Mouse (Mus musculus): ENCODE data around the gene Ntn1.

Ntn1 gene

DNA sequence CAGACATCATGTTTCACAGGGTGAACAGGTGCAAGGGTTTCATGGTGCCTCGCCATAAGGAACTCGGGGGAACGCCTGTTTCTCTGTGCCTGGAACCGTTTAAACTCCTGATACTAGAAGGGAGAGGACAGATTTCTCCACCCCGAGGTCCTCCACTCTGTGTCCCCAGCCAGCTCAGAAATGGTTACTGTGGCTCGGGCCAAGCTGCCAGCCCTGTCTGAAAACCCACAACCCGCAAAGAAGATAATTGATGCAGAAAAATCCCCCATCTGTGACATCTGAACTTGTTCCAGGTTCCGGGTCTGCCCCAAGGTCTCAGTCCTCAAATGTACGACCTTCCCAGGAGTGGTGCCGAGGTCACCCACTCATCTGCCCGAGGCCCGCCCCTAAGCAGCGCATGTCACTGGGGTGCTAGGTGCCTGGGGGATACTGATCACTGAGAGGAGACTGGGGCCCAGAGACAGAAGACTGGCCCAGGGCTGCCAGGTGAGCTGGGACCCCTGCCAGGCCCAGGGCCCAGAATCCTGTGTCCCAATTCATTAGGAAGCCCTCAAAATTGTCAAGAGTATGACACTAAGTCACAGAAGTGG is 68.9 kb downstream of the Ntn1 start:
- no peak for DNase-seq (ENCODE audit: low spot score in 2 of 2)

DNA sequence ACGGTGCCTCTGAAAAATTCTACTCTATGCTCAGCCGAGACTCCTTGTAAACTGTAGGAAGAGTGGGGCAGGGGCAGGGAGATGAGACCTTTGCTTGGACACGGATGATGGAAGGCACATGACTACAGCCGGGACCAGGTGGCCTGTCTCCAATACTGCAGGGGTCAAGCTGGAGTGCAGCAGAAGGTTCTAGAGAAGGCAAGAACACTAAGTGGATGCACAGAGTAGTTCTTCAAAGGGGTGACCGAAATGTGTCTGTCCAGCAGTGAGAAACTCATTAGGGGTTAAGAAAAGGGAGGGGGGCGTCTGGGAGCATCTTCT is 69.5 kb downstream of the Ntn1 start:
- DNase-seq (ENCODE audit: low spot score in 2 of 2), result no peak

DNA sequence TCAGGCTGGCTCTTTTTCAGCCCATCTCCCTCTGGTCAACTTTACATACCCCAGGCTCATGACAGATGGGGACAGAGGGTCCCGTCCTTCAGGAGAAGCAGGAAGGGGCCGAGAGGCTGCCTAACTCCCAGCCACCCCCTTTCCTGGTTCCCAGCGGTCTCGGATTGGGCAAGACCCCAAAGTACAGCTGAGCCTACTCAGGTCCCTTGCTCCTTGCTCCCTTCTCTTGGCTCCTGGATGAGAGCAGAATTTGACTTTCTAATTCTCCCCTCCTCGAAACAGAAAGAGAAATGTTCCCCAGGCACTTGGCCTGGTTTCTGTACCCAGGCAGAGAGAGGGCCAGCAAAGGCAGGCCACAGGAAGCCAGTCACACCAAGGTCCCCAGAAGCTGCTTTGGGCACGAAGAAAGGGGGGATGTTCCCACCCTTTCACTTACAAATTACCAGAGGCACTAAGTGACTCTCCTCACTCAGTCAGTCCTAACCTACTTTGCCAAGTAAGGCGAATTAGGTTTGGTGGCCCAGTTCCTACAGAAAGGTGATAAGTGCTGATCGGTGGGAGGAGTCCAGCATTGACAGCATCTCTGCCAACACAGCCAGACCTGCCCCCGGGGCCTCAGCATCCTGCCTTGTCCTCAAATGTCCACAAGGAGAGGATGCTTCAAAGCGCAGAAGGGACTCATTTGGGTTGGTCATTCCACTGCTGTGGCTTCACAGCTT is 70.1 kb downstream of the Ntn1 start:
- DNase-seq (ENCODE audit: low spot score in 2 of 2), result no peak

DNA sequence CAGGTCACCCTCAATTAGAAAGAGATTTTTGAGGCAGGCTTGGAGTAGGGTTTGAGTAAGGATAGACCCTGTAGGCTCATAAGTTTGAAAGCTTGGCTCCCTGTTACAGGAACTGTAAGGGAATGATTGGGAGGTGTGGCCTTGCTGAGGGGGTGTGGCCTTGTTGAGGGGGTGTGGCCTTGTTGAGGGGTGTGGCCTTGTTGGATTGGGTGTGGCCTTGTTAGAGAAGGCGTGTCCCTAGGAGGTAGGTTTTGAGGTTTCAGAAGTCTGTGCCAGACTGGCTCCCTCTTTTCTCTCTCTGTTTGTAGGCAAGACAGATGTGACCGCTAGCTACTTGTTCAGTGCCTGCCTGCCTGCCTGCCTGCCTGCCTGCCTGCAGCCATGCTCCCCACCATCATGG is 75.8 kb downstream of the Ntn1 start:
- DNase-seq (ENCODE audit: low spot score in 2 of 2), result no peak

DNA sequence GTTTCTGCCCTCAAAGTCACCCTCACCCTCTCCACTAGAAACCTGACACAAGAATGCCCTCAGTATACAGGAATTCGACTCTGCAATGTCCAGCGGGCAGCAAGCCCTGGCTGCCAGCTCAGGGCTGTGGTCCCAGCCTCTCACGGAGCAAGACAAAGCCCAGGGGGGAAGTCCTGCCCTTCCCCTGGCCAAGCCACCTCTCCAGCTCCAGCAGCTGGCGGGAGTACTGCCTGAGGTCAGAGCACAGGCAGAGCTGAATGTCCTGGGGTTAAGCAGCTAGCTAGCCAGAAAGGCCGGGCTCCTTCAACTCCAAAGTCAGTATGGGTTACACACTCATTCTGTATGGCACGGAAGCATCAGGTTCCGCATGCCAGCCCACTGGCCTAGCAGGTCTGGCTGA is 79.2 kb downstream of the Ntn1 start:
- no peak for DNase-seq (ENCODE audit: low spot score in 2 of 2)

DNA sequence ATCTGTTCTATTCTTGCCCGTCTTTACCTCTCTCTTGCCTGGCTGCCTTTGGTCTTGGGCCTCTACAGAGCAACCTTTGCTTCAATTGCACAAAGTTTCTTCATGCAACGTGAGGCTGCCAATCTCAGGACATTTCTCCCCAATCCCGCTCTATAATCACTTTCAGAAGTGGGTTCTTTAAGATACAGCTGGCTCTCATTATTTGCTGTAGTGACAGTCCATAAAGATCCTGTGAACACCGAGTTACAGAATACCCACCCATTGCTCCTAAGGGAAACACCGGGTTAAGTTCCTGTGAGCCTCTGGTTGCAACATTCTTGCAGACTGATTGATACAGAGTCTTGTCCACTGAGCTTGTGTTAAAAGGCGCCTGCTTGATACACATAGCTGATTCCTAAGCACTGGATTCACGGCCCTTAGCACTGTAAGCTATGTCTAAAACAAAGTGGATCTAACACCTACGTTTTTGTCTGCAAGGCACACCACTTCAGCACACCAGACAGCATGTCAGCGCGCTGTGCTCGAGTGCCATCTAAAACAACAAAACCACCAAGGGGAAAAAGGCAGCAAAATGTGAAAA is 85.0 kb downstream of the Ntn1 start:
- no peak for DNase-seq (ENCODE audit: low spot score in 2 of 2)

DNA sequence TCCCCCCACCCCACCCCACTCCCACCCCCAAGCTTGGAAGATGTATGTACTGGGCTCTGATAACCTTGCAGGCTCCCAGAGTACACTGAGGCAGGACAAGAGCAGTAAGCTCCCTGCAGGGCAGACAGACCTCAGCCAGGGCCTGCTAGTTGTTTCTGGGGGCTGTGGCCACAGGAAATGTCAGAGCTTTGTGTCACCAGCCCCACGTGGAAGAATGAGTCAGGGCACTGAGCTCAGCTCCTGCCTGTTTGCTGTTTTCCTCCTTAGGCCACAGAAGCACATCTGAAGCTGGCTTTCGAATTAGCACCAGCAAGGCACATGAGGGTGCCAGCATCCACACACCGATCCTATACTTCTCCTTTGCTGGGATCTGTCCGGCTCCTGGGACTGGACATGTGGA is 86.8 kb downstream of the Ntn1 start:
- no peak for DNase-seq (ENCODE audit: low spot score in 2 of 2)

DNA sequence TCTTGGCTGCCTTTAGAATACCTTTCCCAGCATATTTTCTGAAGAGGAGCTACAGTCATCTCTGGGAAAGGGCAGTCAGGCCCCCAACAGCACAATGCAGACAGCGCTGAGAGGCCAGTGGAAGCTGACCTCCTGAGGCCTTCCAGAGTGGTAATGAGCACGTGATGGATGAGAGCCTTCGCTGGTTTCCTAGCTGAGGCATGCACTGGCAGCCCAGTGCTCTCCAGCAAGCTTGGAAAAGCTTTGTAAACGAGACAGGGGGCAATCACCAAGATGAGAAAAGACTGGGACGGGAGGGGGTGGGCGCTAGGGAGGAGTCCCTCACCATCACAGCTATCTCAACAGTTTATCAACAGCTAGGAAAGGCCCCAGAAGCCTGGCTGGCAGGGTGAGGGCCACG is 87.6 kb downstream of the Ntn1 start:
- no peak for DNase-seq (ENCODE audit: low spot score in 2 of 2)

DNA sequence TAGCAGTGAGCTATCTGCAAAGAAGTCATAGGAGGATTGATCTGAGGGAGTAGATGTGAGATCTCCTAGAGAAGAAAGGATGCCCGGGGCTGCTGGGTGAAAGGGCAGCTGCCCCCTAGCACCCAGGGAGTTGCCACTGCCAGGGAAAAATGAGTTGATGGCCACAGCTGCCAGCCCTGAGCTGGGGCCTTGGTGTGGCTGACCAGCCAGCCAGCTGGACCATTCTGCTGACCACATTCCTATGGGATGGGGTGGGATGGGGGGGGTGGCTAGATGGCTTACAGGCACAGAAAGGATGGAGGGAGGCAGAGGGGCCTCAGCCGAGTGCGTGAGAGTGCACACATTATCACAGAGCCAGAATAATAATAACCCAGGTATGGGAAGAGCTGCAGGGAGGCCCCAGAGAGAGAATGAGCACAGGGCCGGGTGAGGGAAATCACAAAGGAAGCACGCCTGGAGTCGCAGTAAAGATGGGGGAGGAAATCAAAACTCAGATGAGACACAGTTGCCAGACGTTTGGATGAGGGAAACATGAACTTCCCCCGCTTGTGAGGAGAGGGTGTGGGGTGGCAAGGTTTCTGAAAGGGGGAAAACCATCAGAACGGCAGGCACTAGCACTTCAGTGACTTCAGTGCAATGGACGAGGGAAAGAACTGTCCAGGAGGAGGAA is 91.6 kb downstream of the Ntn1 start:
- DNase-seq (ENCODE audit: low spot score in 2 of 2), result no peak

DNA sequence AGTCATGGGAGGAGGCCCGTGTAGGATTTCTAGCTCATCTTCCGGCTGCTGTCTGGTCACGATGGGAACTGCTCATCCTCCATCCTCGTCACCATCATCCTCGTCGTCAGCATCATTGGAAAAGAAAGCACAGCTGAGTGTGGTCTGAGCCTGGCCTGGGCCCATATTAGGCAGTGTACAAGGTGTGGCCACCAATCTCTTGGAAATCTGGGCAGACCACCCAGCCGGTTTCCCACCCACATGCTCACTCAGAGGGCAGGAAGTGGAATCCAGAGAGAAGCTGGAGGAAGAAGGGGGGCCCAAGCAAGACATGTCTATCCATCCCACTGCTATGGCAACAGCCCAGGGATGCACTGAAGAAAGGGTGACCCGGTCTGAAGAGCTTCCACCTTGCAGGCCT is 94.6 kb downstream of the Ntn1 start:
- no peak for DNase-seq (ENCODE audit: low spot score in 2 of 2)

DNA sequence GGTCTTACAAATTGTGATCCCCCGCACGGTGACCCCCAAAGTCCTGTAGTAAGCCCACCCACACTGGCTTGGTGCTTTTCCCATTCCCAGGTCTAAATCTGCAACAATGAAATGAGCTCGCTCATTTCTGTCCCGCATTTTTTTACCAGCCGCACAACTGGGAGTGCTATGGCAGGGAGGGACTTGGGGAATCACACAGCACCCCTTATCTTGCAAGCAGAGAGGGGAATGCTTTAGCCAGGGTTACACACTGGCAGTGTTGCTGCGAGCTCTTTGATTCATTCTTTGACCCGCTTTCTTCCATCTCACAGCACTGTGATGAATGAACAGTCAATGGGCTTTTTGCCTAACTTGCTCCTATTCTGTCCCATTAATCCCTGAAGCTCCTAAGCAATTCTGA is 98.3 kb downstream of the Ntn1 start:
- no peak for DNase-seq (ENCODE audit: low spot score in 2 of 2)

DNA sequence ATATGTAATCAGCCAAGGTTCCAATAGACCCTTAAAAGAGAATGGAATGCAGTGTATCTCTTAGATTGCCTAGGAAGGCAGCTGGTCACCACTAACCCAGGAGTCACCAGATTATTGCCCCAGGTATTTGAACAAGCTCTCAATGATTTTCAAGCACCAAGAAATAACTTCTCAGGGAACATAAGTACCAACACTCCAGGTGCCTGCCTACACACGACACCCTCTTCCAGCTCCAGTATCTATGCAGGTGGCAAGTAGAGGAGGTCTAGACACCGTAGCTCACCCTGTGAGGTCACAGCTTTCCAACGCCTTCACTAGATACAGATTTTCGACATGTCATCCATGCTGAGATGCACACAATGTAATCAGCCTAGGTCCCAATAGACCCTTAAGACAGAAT is 99.0 kb downstream of the Ntn1 start:
- DNase-seq (ENCODE audit: low spot score in 2 of 2), result no peak

DNA sequence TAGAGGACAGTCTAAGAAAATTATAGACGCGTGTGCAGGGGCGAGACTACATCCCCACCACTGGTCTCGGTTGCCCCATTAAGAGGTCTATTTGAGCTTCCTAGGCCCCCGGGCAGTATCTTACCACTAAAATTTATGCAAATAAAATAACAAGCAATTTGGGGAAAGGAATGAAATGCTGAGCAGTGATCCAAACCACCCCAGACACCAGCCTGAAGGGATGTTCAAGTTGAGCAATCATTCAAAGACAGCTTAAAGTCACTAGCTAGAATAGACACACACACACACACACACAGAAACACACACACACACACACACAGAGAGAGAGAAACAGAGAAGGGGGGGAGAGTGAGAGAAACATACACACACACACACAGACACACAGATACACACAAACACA is 105.1 kb downstream of the Ntn1 start:
- DNase-seq (ENCODE audit: low spot score in 2 of 2), result no peak

DNA sequence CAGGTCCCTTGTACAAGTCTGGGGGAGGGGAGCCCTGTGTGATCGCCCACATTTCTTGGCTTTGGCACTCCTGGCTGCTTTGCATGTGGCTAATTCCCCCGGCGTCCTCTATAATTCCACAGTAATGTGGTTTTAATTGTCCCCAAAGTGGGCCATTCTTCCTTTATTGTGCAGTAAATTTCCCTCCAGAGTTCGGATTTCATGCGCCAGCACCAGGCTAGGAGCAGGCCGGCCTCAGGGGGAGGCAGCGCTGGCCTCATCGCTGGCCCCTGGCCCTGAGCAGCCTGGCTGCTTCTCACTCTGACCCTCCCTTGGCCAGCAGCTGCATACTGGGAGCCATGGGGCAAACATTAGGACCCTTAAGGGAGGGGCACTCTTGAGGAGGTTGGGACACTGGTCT is 110.0 kb downstream of the Ntn1 start:
- DNase-seq (ENCODE audit: low spot score in 2 of 2), result no peak

DNA sequence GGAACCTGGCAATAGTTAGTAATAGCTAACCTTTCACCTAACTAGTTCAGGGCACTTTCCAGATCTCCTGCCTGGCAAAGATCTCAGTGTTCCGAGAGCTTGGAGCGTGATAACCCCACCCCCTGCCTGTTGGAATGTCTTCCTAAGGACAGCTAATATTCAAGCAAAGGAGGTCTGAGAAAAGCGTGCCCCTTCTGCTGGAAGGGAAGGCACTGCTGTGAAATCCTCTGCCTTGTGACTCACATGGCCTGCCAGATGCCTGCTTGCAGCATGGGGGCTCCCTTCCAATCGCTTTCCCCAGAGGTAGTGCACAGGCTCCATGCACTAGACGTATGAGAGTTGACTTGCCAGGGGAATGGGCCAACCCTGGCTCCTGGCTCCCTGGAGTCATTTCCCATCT is 113.3 kb downstream of the Ntn1 start:
- no peak for DNase-seq (ENCODE audit: low spot score in 2 of 2)

DNA sequence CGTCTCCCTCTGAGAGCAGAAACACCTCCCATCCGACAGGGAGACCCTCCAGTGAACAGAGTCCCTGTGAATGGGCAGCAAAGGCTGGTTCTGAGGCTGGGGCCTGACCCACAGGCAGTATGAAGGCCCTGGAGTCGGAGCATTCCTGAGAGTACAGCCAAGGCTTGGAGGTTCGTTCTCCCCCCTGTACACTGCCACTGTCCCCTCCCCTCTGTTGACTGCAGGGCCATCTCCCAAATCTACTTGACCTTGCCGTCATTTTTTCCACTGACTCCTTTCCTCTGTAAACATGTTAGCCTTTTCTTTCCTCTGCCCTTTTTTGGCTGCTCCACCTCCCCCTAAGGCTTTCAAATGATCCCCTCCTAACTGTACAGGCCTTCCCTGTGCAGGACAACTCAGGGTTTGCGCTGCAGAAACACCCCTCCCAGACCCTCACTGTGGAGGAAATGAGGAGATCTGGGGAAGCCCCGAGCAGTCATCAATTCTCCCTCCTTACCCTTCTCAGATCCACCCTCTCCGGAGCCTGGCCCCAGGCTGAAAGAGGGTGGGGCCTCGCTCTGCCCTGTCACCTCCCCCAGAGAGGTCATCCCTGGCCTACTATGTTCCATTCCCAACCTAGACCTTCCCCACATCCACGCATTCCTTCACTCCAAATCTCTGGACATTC is 114.3 kb downstream of the Ntn1 start:
- no peak for DNase-seq (ENCODE audit: low spot score in 2 of 2)

DNA sequence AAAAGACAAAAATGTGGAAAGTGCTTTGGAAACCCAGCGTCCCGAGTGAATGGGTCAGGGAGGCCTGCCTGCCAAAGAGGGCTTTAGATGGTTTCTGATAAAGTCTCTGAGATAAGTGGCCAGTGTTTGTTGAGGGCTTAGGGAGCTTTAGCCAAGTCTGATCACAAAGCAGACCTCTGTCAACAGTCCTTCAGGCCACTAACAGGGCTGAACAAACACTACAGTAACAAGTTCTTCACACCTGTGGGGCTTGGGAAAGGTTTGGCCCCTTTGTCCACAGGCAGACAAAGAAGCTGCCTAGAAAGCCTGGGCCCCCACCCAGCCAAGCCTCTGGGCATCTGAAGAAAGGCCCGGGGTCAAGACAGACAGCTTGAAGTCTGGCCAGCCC is 114.9 kb downstream of the Ntn1 start:
- no peak for DNase-seq (ENCODE audit: low spot score in 2 of 2)

DNA sequence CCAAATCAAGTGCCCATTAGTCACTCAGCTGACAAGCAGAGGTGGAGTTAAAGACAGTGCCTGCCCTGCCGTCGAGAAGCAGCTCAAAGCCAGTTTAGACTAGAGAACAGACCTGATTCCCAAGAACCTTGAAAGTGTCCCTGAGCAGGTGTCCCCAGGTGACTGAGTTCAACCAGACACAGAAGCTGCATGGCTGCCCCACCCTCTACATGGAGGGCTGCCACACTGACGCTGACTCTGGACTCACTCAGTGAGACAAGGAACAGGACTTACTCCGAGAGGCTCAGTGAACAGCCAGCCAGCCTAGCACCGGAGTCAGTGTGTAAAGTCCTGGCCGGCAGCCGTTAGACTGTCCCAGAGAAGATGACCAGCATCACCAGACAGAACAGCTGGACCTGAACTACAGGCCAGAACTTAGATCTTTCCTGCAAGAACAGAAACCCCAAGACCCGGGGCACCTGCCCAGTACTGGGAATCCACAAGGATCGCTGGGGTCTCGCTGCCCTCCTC is 120.6 kb downstream of the Ntn1 start:
- no peak for DNase-seq (ENCODE audit: low spot score in 2 of 2)

DNA sequence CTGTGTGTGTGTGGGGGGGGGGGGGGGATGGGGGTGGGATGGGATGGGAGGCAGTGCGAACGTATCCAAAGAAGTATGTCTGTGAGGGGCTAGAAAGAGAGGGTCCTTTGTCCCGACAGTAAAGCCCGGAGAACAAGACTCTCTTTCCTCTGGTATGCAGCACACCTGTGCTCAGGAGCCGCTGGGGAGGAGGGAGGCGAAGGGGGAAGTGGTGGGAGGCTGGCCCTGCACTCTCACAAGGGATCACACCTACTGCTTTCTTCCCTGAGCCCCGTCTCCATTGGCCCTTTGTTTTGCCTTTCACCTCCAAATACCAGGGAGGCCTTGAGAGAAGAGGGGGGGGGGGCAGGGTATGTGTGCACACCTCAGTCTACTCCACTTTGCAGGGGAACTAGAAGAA is 123.7 kb downstream of the Ntn1 start:
- DNase-seq (ENCODE audit: low spot score in 2 of 2), result no peak

DNA sequence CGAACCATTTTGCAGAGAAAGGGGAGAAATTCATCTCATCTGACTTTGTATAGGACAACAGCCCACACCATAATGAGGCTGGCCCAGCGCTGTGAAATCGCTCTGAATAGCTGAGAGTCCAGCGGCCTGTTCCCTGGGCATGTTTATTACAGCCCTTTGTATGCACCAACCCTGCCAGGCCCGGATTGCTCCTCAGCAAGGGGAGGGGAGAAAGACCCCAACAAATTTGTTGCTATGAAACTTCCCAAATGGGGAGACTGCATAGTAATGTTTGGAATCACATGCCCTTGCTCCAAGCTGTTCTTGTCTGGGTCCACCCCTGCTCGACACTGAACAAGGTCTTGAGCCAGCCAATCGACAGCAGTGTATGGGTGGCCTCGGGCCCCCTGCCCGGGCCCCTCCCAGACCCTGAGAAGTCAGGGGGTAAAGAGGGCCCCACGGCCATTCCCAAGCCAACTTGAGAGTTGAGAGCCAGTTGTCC is 126.3 kb downstream of the Ntn1 start:
- DNase-seq (ENCODE audit: low spot score in 2 of 2), result no peak

DNA sequence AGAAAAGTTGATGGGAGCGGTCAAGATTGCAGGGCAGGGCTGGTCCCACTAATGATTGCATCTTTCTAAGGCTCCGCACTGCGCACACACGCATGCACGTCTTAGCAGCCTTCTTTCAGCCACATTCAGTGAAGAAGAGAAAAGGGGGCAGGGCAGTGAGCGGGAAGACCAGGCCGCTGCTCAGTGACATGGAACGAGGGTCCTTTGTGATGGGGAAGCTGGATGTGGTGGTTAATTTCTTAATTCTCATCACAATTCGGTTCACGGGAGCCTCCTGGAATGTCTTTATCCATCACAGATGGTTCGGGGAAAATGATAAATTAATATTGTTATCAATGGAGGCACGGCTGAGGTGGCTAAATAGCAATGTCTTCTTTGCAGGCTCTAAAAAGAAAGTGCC is 126.8 kb downstream of the Ntn1 start:
- DNase-seq (ENCODE audit: low spot score in 2 of 2), result no peak

DNA sequence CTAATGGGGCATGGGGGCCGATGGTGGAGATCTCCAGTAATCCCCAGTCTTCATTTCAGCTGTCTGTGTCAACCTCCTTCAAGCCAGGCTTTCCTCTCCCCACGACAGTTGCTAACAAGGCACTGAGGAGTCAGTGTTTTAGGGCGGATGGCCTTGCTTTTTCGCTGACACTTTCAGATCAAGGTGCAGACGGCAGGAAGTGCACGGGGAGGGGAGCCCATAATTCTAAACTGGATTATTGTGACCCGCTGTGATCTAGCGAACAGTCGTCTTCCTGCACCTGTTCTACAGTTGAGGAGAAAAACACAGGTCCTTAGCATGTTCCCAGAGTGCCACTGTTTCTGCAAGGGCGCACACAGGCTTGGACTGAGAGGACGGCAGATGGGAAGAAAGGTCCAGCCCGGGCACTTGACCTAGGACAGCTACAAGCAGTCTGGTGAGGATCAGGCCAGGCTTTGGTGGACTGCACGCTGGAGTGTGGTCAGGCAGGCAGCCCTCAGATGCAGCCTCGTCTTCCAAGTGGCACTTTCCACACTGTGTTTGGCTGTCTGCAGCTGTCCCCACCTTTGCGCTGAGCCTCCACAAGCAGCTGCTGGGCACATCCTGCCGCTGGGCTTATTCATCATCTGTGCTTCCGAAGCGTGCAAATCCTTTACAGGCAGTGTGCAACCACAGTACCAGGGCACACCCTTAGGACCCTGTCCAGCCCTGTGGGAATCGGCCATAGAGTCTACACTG is 129.7 kb downstream of the Ntn1 start:
- DNase-seq (ENCODE audit: low spot score in 2 of 2), result no peak

Data from right cerebral cortex, postnatal 36 days (tissue).